Mouse (Mus musculus): Measurements from ENCODE around the gene Mrtfa. TPM values are rescaled to one million over a fixed set of nuclear protein-coding genes. Genes with fewer than 3 reads are reported as not detected.

The Mrtfa gene
- polyA plus RNA-seq, 1 experiment from 2014 or later = 31.3 TPM

- 90% methylated on average over 8 of the region's 8 CpGs for WGBS
- peaks cover 3% of the 10 kb centered on the region; the same call in 1 of the 2 replicates for H3K4me1 ChIP-seq (ENCODE audit: control insufficient read depth, insufficient read depth, low read length)
Measured at GRCm38 (mm10) chr15:81172259-81172658, 18.3 kb downstream of the Mrtfa start.

GRCm38 (mm10) chr15:81168735-81169134 is 21.8 kb downstream of the Mrtfa start:
- ATAC-seq (ENCODE audit: low read depth) = no peak
- no peaks in the 10 kb centered on the region for H3K4me1 ChIP-seq (ENCODE audit: control insufficient read depth, insufficient read depth, low read length)
- whole genome bisulfite sequencing = 69% methylated on average over 6 of the region's 6 CpGs
- no peak overlapping the region for H3K4me3 ChIP-seq (ENCODE audit: low read depth, low read length)
- H3K9ac ChIP-seq (replicated peaks; ENCODE audit: low read depth, low read length) = no peak overlapping the region
- no peaks in the 10 kb centered on the region for H3K9me3 ChIP-seq (ENCODE audit: control insufficient read depth, low read length)
- no peak overlapping the region for H3K27ac ChIP-seq (ENCODE audit: low read depth, low read length)
- no peak overlapping the region for H3K4me2 ChIP-seq (ENCODE audit: low read depth, low read length)
- no peaks in the 10 kb centered on the region for H3K27me3 ChIP-seq (ENCODE audit: control insufficient read depth, insufficient read depth, low read length)
- no peaks in the 10 kb centered on the region for H3K36me3 ChIP-seq (ENCODE audit: control insufficient read depth, insufficient read depth, low read length)

More at GRCm38 (mm10) chr15:81172259-81172658, 18.3 kb downstream of the Mrtfa start:
- H3K9ac ChIP-seq (replicated peaks; ENCODE audit: low read depth, low read length) = no peak overlapping the region
- H3K27ac ChIP-seq (ENCODE audit: low read depth, low read length) = no peak overlapping the region
- H3K4me2 ChIP-seq (ENCODE audit: low read depth, low read length) = no peak overlapping the region
- H3K36me3 ChIP-seq (ENCODE audit: control insufficient read depth, insufficient read depth, low read length) = no peaks in the 10 kb centered on the region
- no peak overlapping the region for H3K4me3 ChIP-seq (ENCODE audit: low read depth, low read length)
- H3K27me3 ChIP-seq (ENCODE audit: control insufficient read depth, insufficient read depth, low read length) = no peaks in the 10 kb centered on the region
- H3K9me3 ChIP-seq (ENCODE audit: control insufficient read depth, low read length) = no peaks in the 10 kb centered on the region
- ATAC-seq (ENCODE audit: low read depth) = no peak

GRCm38 (mm10) chr15:81167831-81168230 is 22.7 kb downstream of the Mrtfa start:
- Histone ChIP-seq H3K4me2 (ENCODE audit: low read depth, low read length) (no peak overlapping the region), H3K27me3 (ENCODE audit: control insufficient read depth, insufficient read depth, low read length) (no peaks in the 10 kb centered on the region), H3K9me3 (ENCODE audit: control insufficient read depth, low read length) (no peaks in the 10 kb centered on the region), H3K4me1 (ENCODE audit: control insufficient read depth, insufficient read depth, low read length) (no peaks in the 10 kb centered on the region), H3K36me3 (ENCODE audit: control insufficient read depth, insufficient read depth, low read length) (no peaks in the 10 kb centered on the region), H3K4me3 (ENCODE audit: low read depth, low read length) (no peak overlapping the region), H3K9ac (replicated peaks; ENCODE audit: low read depth, low read length) (no peak overlapping the region), H3K27ac (ENCODE audit: low read depth, low read length) (no peak overlapping the region)
- WGBS = 97% methylated on average over 10 of the region's 10 CpGs
- ATAC-seq (ENCODE audit: low read depth) = no peak

- Histone ChIP-seq H3K4me3 (ENCODE audit: low read depth, low read length) (no peak overlapping the region), H3K36me3 (ENCODE audit: control insufficient read depth, insufficient read depth, low read length) (no peaks in the 10 kb centered on the region), H3K27me3 (ENCODE audit: control insufficient read depth, insufficient read depth, low read length) (no peaks in the 10 kb centered on the region), H3K9me3 (ENCODE audit: control insufficient read depth, low read length) (no peaks in the 10 kb centered on the region), H3K4me2 (ENCODE audit: low read depth, low read length) (no peak overlapping the region), H3K4me1 (ENCODE audit: control insufficient read depth, insufficient read depth, low read length) (no peaks in the 10 kb centered on the region), H3K27ac (ENCODE audit: low read depth, low read length) (no peak overlapping the region), H3K9ac (replicated peaks; ENCODE audit: low read depth, low read length) (no peak overlapping the region)
- no peak for ATAC-seq (ENCODE audit: low read depth)
- WGBS = over 99% methylated on average over 5 of the region's 5 CpGs
Measured at GRCm38 (mm10) chr15:81166291-81166690, 24.3 kb downstream of the Mrtfa start.

GRCm38 (mm10) chr15:81164560-81165310 is 25.8 kb downstream of the Mrtfa start:
- H3K27me3 ChIP-seq (ENCODE audit: control insufficient read depth, insufficient read depth, low read length) = no peaks in the 10 kb centered on the region
- no peaks in the 10 kb centered on the region for H3K9me3 ChIP-seq (ENCODE audit: control insufficient read depth, low read length)
- no peaks in the 10 kb centered on the region for H3K36me3 ChIP-seq (ENCODE audit: control insufficient read depth, insufficient read depth, low read length)
- H3K4me2 ChIP-seq (ENCODE audit: low read depth, low read length) = no peak overlapping the region
- H3K4me3 ChIP-seq (ENCODE audit: low read depth, low read length) = no peak overlapping the region
- ATAC-seq (ENCODE audit: low read depth) = no peak
- H3K9ac ChIP-seq (replicated peaks; ENCODE audit: low read depth, low read length) = no peak overlapping the region
- H3K27ac ChIP-seq (ENCODE audit: low read depth, low read length) = no peak overlapping the region
- 85% methylated on average over 9 of the region's 9 CpGs for WGBS
- H3K4me1 ChIP-seq (ENCODE audit: control insufficient read depth, insufficient read depth, low read length) = no peaks in the 10 kb centered on the region

- Histone ChIP-seq H3K27me3 (ENCODE audit: control insufficient read depth, insufficient read depth, low read length) (no peaks in the 10 kb centered on the region), H3K9ac (replicated peaks; ENCODE audit: low read depth, low read length) (no peak overlapping the region), H3K36me3 (ENCODE audit: control insufficient read depth, insufficient read depth, low read length) (no peaks in the 10 kb centered on the region), H3K9me3 (ENCODE audit: control insufficient read depth, low read length) (no peaks in the 10 kb centered on the region), H3K4me3 (ENCODE audit: low read depth, low read length) (no peak overlapping the region), H3K4me2 (ENCODE audit: low read depth, low read length) (no peak overlapping the region), H3K4me1 (ENCODE audit: control insufficient read depth, insufficient read depth, low read length) (no peaks in the 10 kb centered on the region), H3K27ac (ENCODE audit: low read depth, low read length) (no peak overlapping the region)
- ATAC-seq (ENCODE audit: low read depth) = no peak
- 83% methylated on average over 3 of the region's 3 CpGs for WGBS
Measured at GRCm38 (mm10) chr15:81161571-81161970, 29.0 kb downstream of the Mrtfa start.

- no peak for ATAC-seq (ENCODE audit: low read depth)
- H3K9ac ChIP-seq (replicated peaks; ENCODE audit: low read depth, low read length) = no peak overlapping the region
- no peaks in the 10 kb centered on the region for H3K27me3 ChIP-seq (ENCODE audit: control insufficient read depth, insufficient read depth, low read length)
- 93% methylated on average over 4 of the region's 4 CpGs for WGBS
- H3K36me3 ChIP-seq (ENCODE audit: control insufficient read depth, insufficient read depth, low read length) = no peaks in the 10 kb centered on the region
- H3K4me1 ChIP-seq (ENCODE audit: control insufficient read depth, insufficient read depth, low read length) = no peaks in the 10 kb centered on the region
- H3K4me3 ChIP-seq (ENCODE audit: low read depth, low read length) = no peak overlapping the region
- no peaks in the 10 kb centered on the region for H3K9me3 ChIP-seq (ENCODE audit: control insufficient read depth, low read length)
- H3K27ac ChIP-seq (ENCODE audit: low read depth, low read length) = no peak overlapping the region
- H3K4me2 ChIP-seq (ENCODE audit: low read depth, low read length) = no peak overlapping the region
Measured at GRCm38 (mm10) chr15:81160677-81161076, 29.9 kb downstream of the Mrtfa start.

- no peak overlapping the region for H3K4me3 ChIP-seq (ENCODE audit: low read depth, low read length)
- no peak overlapping the region for H3K4me2 ChIP-seq (ENCODE audit: low read depth, low read length)
- H3K36me3 ChIP-seq (ENCODE audit: control insufficient read depth, insufficient read depth, low read length) = no peaks in the 10 kb centered on the region
- H3K4me1 ChIP-seq (ENCODE audit: control insufficient read depth, insufficient read depth, low read length) = no peaks in the 10 kb centered on the region
- ATAC-seq (ENCODE audit: low read depth) = no peak
- no peak overlapping the region for H3K9ac ChIP-seq (replicated peaks; ENCODE audit: low read depth, low read length)
- H3K27ac ChIP-seq (ENCODE audit: low read depth, low read length) = no peak overlapping the region
- no peaks in the 10 kb centered on the region for H3K9me3 ChIP-seq (ENCODE audit: control insufficient read depth, low read length)
- 90% methylated on average over 7 of the region's 7 CpGs for WGBS
- H3K27me3 ChIP-seq (ENCODE audit: control insufficient read depth, insufficient read depth, low read length) = no peaks in the 10 kb centered on the region
Measured at GRCm38 (mm10) chr15:81159212-81159611, 31.3 kb downstream of the Mrtfa start.

GRCm38 (mm10) chr15:81158517-81159120 is 31.9 kb downstream of the Mrtfa start:
- no peak overlapping the region for H3K27ac ChIP-seq (ENCODE audit: low read depth, low read length)
- WGBS = 80% methylated on average over 7 of the region's 7 CpGs
- no peaks in the 10 kb centered on the region for H3K36me3 ChIP-seq (ENCODE audit: control insufficient read depth, insufficient read depth, low read length)
- H3K9ac ChIP-seq (replicated peaks; ENCODE audit: low read depth, low read length) = no peak overlapping the region
- no peak for ATAC-seq (ENCODE audit: low read depth)
- H3K4me2 ChIP-seq (ENCODE audit: low read depth, low read length) = no peak overlapping the region
- H3K9me3 ChIP-seq (ENCODE audit: control insufficient read depth, low read length) = no peaks in the 10 kb centered on the region
- H3K4me1 ChIP-seq (ENCODE audit: control insufficient read depth, insufficient read depth, low read length) = no peaks in the 10 kb centered on the region
- H3K4me3 ChIP-seq (ENCODE audit: low read depth, low read length) = no peak overlapping the region
- no peaks in the 10 kb centered on the region for H3K27me3 ChIP-seq (ENCODE audit: control insufficient read depth, insufficient read depth, low read length)
